Mouse (Mus musculus) yolk sac, embryonic 10.5 days (tissue): Measurements from ENCODE around the gene Ccdc146.
A peak's percentile ranks its signal among the peaks of the same experiment; 100 is the strongest.

ENCODE experiments used
- DNase-seq: peaks from one replicate; pipeline ENCODE4 v3.0.0-alpha.2; 2017; ENCODE audit warnings: low spot score

The Ccdc146 gene

DNA sequence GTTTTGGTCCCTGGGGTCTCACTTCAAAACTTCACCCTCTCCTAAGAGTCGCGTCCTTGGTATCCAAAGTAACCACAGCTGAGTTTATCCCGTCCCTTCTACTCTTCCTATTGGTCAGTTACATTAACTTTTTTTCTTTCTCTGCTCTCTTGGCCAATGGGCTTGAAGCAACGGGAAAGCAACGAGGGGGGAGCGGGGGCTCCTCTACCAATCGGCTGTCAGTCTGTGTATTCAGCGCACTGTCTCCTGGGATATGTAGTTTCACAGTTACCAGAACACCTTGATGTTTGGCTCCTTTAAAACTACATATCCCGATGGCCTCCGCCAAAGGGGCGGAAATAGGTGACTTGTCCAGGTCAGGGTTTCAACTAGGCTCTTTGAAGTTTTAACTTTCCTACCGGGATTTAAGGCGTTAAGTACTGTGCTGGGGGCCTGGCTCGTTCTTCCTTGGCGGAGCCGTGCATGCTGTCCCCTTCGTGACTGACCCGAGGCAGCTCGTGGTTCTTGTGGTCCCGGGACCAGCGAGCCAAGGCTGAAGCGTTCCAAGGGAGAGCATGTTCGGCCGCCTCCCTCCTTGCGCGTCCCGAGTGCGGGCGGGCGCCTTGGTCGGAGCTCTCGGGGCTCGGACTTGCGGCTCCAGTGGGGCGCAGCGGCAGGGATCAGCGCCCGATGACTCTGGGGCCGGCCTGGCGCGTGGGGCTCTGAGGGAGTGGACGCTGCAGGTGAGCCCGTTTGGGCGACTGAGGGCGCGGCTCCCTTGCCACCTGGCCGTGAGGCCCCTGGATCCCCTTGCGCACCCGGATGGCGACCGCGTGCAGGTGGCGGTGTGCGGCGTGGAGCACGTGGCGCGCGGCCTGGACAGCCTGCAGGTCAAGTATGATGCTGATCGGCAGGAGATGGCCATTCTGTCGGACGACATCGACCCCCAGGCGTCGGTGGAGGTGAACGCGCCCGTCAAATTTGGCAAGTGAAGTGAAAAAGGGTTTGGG is at the start of gene Ccdc146, which contains the start of gene Fam185a:
Gene Ccdc146, minus strand, starts transcription at position 64 of the 989 bp plus-strand sequence.
Gene Fam185a, plus strand, starts transcription at position 345 of the 989 bp plus-strand sequence.
- DNase-seq, result peak; percentile 96

DNA sequence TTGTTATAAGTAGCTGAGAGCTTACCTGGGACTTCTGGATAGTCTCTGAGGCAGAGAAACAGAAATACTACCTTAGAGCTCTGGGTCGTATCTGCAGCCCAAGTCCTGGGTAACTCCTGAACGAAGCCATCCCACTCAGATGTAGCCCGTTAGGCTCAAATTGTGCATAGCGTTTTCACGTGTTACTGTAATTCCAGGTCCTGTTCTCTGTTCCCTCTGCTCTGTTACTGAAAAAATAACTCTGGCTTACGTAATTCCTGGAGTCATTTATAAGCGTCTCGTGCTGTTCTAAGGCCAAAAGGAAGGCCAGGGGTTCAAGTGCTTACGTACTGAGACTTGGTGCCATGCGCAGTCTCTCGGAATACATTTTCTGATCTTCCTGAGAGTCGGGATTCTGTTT is 43.6 kb upstream of the Ccdc146 start:
- DNase-seq, result no peak

DNA sequence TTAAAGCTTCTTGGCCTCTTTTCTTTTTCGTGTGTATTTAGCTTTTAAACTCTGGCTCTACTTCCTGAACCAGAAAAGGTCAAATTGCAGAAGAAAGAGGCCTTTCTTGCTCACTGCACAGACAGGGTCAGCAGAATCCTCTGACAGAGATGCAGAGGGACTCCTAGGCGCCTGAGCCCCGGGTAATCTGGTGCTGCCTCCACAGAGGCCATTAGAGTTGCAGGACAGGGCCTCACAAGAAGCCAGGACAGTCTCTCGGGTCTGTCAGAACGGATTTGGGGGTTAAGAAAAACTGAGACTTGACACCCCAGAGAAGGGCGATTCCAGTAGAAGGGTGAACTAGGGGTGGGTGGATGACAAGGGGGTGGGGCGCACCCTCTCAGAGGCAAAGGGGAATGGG is 42.9 kb upstream of the Ccdc146 start:
- DNase-seq, result no peak

DNA sequence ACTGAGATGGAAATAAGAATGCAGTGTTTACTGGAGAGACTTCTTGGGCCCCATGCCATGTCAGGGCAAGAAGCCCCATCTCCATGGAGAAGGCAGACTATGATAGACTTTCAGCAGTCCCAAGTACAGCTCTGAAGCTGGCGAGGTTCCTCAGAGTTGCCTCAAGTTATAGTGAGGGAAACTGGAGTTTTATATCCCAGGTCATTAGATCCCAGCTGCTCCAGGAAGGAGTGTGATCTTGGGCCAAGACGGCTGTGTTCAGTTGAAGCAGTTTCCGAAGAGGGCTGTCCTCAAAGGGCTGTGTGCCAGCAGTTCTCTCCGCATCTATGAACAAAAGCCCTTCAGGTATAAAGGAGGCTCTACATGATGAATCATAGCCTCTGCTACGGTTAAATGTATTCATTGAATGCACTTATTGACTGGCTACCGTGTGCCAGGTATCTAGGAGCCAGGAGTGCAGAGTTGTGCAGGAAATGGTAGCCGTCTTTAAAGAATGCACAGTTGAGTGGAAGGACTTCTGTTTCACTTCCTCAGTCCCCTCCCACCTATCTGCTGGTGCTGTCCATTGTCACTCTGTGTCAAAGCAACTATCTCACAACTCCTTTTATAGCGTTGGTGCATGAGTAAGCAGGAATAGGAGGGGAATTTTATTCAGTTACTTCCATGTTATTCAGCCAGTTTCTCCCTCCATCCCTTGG is 16.5 kb upstream of the Ccdc146 start:
- no peak for DNase-seq

DNA sequence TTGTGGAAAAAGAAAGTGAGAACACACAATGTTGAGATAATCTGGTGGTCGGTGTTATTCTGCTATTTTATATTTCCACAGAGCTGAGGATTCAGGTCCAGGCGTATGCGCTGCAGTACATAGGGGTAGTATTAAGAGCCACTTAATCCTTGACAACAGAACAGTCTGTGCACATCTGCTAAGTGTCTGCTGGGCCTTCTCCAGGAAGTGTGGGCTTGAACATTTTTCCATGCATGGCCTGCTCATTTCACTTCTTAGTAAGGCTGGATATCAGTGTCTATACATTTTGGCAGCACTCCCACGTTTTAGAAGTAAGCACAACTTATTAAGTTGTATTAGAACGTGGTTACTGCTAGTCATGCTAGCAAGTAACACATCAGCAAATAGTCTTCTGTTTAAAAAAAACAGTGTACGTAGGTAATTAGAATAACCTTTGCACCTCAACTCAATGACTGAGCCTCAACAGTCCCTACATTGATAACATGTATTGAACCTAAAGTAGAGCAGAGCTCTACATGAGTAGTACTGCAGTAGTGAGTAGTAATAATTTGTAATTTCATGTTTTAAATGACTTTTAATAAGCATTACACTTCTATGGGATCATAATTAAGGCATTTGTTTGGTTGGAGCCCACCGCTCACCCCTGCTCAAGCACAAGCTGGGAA is 15.1 kb upstream of the Ccdc146 start:
- DNase-seq, result no peak

DNA sequence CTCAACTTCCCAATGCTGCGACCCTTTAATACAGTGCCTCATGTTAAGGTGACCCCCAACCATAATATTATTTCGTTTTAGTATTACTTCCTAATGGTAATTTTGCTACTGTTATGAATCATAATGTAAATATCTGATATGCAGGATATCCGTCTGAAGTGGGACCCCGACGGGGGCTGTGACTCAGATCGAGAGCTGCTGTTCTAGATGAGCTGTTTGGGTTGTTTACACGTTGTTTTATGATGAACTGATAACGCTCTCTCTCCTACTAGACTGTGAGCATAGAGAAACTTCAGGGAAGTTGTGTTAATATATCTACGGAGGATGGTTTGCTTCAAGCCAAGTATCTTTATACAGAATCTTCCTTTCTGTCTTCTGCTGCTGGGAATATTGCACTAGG is 14.0 kb upstream of the Ccdc146 start:
- no peak for DNase-seq

DNA sequence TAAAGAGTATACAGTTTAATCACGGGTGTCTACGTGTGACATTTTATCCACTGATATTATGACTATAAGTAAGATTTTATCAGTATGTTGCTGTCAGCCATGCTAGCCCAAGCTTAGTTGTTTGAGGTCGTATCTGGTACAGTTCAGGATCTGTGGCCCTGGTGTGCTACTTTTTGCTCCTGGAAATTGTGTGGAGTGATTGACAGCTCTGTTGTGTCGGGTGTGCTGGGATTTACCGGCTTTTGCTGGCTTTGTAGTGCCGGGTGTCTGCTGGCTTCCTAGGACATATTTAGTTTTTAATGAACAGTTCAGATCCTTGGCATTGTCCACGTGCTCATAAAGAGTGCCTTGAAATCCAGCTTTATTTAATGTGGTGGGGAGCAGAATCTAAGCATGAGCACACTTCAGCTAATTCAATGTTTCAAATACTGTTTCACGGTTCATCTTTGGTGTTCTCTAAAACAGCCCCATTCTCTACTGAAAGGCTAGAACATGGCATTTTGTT is 12.0 kb upstream of the Ccdc146 start:
- no peak for DNase-seq

DNA sequence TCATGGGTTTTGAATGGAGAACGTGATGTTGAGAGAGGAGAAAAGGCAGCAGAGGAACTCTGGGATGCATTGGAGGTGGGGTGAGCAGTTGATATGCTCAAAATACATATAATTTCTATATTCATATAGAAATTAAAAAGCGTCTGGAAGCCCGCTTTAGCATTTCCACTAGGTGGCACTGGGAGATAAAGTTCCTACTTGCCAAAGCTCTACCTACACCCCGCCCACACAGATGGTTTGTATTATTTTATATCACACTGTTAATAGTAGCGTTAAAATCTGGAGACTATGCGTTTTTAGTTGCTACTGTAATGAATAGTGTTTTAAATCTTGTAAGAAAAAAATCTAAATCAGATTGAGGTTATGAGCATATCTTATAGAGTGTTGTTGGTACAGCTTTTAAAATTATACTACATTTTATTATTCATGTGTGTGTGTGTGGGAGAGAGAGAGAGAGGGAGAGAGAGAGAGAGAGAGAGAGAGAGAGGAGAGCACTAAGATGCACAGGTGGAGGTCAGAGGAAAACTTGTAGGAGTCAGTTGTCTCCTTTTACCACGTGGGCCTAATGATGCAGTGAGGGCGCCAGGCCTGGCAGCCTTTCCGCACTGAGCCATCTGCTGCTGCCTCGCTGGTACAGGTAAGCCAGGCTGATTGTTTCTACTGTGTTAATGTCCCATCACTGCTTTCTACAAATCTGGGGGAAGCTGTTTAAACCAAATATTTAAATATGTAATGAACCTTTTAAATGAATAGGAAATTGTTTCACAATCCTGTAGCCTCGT is 9.9 kb upstream of the Ccdc146 start:
- no peak for DNase-seq

DNA sequence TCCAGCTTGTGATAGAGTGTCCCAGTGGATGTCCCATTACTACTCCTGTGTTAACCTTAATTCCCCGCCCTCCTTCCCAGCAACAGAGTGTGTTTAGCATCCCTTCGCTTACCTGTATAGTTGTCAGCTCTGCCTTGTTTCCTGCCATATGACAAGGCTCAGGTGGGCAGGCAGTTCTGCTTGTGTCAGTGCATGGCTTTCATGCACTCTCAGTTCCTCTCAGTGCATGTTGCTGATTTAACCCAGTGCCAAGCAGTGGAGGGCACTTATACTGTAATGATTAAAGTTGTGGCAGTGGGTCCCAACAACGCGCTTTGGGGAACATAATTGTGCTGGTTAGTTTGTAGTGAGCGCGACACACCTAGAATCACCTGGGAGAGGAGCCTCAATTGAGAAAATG is 2.2 kb upstream of the Ccdc146 start:
- DNase-seq, result no peak

DNA sequence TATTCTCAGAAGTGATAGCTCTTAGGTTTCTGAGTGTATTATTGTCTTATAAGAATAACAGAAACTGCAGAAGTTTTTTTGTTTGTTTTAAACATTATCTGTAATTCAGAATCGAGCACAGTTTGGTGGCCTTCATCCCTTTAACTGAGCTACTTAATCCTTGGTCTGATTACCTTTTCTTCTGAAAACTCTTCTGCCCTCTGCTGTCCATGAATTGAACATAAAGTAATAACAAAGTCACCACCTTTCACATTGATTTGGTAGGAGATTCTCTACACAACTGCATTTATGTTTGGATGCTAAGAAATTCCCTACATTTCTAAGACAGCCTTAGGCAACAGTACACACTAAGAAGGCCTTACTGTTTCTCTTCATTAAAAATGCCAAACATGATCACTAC is 3.9 kb downstream of the Ccdc146 start:
- no peak for DNase-seq

DNA sequence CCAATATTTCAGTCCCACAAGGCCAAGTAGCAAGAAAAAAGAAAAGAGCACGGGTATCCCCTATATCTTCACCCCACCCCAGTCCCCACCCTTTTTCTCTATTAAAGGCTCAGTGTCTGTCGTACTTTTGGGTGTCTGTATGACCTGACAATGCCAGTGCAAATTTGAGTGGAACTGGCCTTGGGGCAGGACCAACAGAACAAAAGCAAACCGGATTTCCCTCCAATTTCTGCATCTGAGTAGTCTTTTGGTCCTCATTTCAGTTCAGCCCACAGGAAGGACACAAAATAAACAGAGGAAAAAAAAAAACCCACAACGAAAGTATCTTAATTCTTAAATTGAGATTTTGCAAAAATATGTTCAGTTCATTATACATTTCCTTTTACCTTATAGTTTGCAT is 5.9 kb downstream of the Ccdc146 start:
- no peak for DNase-seq

DNA sequence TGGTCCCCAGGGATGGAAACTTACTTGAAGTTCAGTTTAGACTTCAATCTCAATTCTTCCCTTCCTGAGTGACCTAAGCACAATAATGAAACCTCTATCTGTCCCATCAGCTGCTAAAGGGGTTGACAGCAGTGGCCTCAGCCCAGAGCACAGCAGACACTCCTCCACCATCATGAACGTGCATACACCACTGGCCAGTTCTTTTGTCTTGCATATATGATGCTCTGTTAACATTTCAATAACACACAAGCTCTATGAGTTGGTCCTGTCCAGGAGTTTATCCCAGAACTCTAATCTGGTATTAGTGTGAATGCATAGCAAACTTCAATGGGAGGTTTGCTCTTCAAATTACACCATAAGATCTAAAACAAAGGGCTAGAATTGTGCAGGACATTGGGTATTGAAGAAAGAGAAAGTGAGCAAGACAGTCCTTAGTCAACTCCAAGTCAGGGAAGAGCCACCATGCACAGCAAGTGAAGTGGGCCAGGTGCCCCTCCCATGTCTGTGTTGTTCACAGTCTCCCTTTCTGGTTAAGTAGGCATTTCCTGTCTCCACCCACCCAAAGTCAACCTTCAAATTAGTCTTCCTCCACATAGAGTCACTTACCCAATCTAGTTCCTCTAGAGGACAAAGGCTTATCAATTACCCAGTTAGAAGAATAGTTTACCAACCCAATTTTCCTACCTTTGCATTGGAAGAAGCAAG is 10.2 kb downstream of the Ccdc146 start:
- no peak for DNase-seq

DNA sequence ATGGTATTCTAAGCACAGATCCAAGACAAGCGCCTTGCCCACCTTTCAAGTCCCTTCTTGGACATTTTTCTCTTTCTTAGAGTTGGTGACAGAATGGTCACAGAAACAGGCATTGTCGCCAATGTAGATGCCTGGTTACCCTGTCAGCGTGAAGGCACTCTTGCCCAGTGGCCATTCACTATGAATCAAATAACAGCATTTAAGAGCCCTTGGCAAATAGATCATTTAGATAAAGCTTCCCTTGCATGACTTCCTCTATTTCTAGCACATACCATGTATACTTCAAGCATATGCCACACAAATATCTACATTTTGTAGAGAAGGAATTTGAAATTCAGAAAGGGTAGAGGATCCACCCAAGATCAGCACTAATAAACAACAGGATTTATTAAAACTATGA is 11.2 kb downstream of the Ccdc146 start:
- DNase-seq, result no peak

DNA sequence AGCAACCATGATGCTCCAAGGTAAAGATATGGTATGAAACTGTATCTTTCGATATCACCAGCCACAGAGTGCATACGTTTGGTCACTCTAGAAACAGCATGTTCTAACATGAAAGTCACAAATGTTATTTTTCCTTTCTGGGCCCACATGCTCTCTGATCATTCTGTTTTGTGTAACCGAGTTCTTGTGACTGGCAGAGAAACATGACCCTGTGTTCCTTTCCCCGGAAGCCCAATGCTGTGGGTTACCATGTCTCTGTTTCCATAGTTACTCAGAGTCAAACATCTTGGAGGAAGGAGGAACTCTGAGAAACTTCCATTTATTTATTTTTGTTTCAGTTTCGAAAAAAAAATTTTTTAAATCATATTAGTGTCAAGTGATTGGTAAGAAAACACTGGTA is 12.4 kb downstream of the Ccdc146 start:
- DNase-seq, result no peak

DNA sequence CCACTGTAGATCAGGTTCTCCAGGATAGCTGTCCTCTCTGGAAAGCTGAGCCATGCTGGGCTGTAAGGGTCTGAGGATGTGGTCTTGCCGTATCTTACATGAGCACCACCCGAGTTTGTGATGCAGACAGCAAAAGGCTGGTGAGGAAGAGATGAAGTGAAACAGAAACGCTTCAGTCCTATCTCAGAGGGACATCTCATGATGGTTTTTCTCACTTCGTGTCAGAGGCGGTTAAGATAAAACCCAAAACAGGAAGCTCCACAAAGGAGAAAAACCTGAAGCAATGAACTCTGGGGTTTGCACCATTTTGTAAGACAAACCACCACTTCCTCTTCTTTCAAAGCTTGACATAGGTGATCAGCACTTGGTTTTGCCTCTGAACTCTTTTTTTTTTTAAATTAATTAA is 13.2 kb downstream of the Ccdc146 start:
- DNase-seq, result no peak

DNA sequence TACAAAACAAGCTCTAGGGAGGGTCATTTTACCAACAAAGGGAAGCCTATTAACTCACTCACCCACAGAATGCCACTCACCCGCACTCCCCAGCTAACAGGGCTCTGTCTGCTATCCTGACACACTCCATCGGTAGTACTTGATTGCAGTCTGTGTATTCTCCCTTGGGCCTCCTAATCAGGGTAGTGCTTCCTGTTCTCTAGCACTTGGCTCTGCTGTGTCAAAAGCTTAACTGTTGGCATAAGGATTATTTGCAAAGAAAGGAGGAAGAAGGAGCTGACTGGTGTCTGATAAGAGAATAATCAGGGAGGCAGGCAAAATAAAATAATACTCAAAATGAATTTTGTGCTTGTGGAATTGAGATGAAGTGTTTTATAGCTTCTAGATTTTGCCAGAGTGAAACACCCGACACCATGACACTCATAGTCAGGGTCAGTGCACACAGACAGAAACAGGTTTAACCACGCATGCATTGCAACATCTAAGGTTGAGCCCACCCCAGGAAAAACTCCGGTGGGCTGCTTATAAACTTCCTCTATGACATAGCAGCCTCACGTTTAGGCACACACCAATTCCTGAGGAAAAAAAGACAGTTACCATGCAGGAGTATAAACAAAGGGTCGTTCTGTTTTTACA is 29.2 kb downstream of the Ccdc146 start:
- no peak for DNase-seq

DNA sequence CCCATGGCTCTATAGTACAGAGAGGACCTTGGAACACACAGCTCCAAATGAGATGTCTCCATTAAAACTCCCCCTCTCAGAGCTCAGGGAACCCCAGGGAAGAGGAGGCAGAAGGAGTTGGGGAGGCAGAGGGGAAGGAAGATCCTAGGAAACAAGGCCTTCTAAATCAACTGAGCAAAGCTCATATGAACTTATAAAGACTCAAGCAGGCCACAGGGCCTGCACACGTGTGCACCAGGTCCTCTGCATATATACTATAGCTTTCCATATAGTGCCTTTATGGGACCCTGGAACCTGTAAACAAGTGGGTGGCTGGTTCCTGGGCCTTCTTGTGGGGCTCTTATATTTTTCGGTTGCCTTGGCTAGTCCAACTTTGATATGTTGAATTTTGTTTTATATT is 29.9 kb downstream of the Ccdc146 start:
- DNase-seq, result no peak

DNA sequence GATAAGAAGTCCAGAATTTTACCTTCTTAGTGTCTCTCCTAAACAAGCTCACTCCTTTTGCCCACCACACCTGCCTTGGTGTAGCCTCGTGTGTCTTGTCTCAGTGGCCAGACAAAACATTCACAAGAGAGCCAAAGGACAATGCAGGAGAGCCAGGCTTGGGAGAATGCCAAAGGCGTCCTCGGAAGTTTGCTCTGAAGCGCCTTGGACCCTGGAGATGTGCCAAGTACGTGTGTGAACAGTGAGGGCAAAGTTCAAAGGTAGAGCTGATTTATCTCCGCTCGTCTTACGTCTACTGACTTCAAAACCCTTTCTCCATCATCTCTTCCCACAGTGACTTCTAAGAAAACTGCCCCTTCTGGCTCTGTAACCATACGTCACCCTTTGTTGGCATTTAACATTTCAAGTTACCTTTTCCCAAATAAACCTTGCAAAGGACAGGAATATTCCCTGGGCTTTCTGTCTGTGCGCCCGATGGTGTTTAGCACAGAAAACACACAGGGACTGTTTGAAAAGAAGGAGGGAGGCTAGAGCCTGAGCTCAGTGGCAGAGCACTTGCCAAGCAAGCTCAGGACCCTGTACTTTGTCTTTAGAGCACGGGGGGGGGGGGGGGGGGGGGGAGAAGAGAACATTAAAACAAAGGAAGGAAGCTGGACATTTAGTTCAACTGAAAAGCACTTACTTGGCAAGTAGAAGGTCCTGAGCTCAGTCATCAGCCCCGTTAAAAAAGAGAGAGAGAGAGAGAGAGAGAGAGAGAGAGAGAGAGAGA is 32.7 kb downstream of the Ccdc146 start:
- DNase-seq, result peak; percentile 53

DNA sequence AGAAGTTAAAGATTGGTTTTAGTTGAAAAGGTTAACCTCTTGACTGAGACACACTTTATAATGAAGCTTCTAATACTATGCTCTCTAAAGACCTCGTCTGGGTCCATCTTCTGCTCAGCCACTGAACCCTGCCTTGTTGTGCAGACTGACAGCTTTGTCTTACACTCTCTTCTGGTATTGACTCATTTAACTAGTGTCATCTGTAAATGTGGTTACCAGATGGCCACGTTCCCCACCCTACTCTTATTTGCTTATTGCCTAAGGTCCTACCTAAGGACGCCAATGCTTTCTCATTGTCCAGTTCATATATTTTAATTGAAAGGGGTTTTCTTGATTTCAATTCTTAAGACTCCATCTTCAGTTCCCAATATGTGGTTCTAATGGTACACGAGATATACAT is 35.6 kb downstream of the Ccdc146 start:
- DNase-seq, result no peak

DNA sequence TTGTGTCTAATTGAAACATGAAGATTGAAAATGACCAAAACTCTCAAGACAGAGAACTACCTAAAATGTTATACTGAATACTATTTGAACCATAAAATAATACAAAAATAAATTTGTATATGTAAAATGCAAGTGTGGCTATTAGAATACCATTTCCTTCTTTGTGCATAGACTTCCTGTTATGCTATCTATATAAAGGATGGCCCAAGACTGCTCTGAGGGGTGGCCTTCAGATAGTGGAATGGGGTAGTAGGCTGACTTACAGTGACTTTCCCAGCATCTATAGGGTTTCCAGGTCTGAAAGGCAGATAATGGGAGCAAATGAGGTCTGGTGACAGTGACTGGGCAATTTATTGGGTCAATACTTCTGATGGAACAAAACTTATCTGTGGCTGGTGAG is 37.1 kb downstream of the Ccdc146 start:
- no peak for DNase-seq
